Mouse (Mus musculus) myocyte (in vitro differentiated cells): ENCODE results near the gene Gm44596.

Experiments
- CEBPB ChIP-seq: IDR thresholded peaks from 2 replicates; pipeline ENCODE4 v1.6.1; 2011; ENCODE audit warnings: mild to moderate bottlenecking, moderate library complexity; ENCODE audit not compliant: poor library complexity, insufficient read depth, severe bottlenecking
- E2F4 ChIP-seq: IDR thresholded peaks from one replicate; pipeline ENCODE4 v1.6.1; 2011; ENCODE audit warnings: mild to moderate bottlenecking, control low read depth, moderate library complexity; ENCODE audit not compliant: insufficient read depth
- MAX ChIP-seq: IDR thresholded peaks from one replicate; pipeline ENCODE4 v1.6.1; 2011; ENCODE audit warnings: low read depth, mild to moderate bottlenecking, control low read depth
- MYOD1 ChIP-seq, 3 experiments: IDR thresholded peaks; one replicate each; pipeline ENCODE4 v1.6.1; 2011; ENCODE audit warnings: control low read depth in 2 of 3, low read depth in 2 of 3, mild to moderate bottlenecking in 2 of 3, moderate library complexity in 1 of 3; ENCODE audit not compliant: insufficient read length in 2 of 3, control insufficient read depth in 1 of 3
- POLR2A ChIP-seq: IDR thresholded peaks from one replicate; pipeline ENCODE4 v1.6.1; 2011; ENCODE audit warnings: low read depth, mild to moderate bottlenecking, control low read depth, moderate library complexity; ENCODE audit not compliant: insufficient read length

- TF ChIP-seq E2F4 (no peak), MAX (no peak), CEBPB (no peak), POLR2A (no peak), MYOD1 (IDR thresholded peaks at IDR 0.05; ENCODE audit: control insufficient read depth in 1 of 3, insufficient read length in 2 of 3, low read depth in 2 of 3) (no peak)
Measured at GRCm38 (mm10) chr6:128433566-128433965, 58.3 kb downstream of the Gm44596 start.
